Mouse (Mus musculus): Measurements from ENCODE around the gene Toe1. TPM values are rescaled to one million over a fixed set of nuclear protein-coding genes. Genes with fewer than 3 reads are reported as not detected.

Gene Toe1
- polyA plus RNA-seq, 1 experiment from 2014 or later = 31.9 TPM

DNA sequence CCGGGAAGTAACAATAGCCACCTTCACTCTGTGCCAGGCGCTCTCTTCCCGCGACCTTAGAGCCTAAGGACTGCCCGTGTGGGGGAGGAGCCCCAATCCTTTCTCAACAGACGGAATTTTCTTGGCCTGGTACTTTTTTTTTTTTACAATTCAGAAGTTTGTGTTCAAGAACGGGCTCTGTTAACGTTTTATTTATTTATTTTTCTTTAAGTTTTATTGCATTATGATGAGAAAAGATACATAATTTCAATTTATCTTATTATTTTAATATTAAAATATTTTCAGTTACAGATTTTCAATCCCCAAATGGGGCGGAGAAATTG lies 14.2 kb upstream of the Toe1 start, which contains the start of gene Hpdl:
Gene Hpdl (minus strand): TSS at position 14 of the 323 bp plus-strand sequence.
- Histone ChIP-seq H3K9me3 (no peaks in the 10 kb centered on the region), H3K9ac (peak within 1 kb of the TSS; percentile 41), H3K36me3 (replicated peaks) (no peaks in the 10 kb centered on the region), H3K4me1 (peaks cover 20% of the 10 kb centered on the region), H3K4me2 (peak within 1 kb of the TSS; percentile 90), H3K27me3 (replicated peaks) (peaks cover 26% of the 10 kb centered on the region), H3K27ac (no peak within 1 kb of the TSS), H3K4me3 (peak within 1 kb of the TSS; percentile 41)
- WGBS = 13% methylated on average over 9 of the region's 9 CpGs
- ATAC-seq (replicated peaks) = no peak

DNA sequence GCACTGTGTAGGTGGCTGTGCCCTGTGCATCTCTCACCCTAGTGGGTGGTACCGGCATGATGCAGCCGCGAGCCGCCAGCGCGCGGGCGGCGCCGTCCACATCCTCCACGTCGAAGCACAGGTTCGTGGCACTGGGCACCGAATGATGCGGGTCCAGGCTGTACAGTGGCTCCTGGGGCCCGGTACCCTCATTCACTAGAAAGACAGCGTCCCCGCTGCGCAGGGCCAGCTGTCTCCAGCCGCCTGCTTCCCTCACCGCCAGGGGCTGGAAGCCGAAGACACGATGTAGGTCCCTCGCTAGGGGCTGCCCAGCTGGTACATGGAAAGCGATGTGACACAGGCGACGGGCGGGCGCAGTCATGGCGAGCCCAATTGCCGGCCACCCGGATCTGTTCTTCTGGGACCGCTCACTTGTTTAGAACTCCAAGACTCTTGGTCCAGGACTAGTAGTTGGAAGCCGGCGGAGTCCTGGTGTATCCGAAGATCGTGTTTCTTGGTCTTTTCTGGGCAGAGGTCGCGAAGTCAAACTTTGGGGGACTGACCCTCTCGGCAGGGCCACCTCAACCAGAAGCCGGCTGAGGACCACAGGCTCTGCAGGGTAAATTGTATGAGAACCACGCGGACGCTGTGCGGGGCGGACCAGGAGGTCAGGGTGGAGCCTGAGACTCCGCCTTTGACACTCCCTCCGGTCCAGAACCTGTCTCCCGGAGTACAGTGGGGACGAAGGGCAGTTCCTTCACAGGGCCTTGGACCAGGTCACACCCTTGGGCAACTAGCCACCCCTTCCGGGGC lies 13.7 kb upstream of the Toe1 start:
- H3K4me2 ChIP-seq = peak overlapping the region; percentile 90
- H3K4me3 ChIP-seq = peak overlapping the region; percentile 41
- peak overlapping the region; percentile 41 for H3K9ac ChIP-seq
- ATAC-seq (replicated peaks) = peak; percentile 52
- H3K27me3 ChIP-seq (replicated peaks) = peaks cover 26% of the 10 kb centered on the region
- no peaks in the 10 kb centered on the region for H3K36me3 ChIP-seq (replicated peaks)
- no peaks in the 10 kb centered on the region for H3K9me3 ChIP-seq
- H3K27ac ChIP-seq = no peak overlapping the region
- under 1% methylated on average over 51 of the region's 51 CpGs for whole genome bisulfite sequencing
- H3K4me1 ChIP-seq = peaks cover 20% of the 10 kb centered on the region

DNA sequence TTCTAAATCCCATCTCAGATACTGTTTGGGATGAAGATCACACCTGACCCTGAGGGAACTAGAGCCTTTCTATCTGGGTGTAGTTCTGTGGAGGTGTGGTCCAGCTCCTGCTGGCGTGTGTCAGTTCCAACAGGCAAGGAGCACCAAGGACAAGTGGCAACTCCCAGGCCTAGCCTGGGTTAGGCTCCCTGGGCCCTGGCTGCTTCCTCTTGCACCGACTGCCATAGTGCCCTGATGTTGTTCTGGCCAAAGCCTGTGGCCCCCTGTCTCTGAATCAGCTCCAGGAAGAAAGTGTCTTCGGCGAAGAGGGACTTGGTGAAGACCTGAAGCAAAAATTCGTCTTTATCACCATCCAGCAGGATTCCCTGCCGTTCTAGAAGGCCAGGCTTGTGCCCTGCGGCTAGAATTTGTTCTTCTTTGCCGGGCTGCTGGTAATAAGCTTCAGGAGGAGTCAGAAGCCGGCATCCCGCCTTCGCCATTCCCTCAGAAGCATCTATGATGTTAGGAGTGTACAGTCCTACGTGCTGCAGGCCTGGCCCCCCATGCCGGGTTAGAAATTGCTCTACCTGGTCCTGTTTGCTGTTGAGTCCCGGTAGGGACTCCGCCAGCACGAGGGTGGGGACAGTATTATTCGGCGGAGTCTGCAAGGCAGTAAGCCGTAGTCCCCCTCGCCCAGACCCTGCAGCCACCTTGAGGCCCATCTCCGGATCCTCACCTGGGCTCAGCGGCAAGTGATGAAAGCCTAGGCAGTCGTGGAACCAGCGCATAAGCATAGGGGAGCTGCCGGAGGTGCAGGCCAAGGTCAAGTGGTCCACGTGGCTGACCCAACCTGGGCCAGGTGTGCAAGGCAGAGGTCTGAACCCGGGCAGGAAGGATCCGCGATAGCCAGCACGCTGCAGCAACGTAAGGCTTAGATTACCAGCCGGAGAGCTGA lies 12.8 kb upstream of the Toe1 start:
- Histone ChIP-seq H3K4me3 (peak overlapping the region; percentile 41), H3K4me2 (peak overlapping the region; percentile 90), H3K27ac (no peak overlapping the region), H3K9ac (peak overlapping the region; percentile 41; the same call in 1 of the 2 replicates), H3K27me3 (replicated peaks) (peaks cover 26% of the 10 kb centered on the region), H3K4me1 (peaks cover 16% of the 10 kb centered on the region), H3K36me3 (replicated peaks) (no peaks in the 10 kb centered on the region), H3K9me3 (no peaks in the 10 kb centered on the region)
- 23% methylated on average over 32 of the region's 32 CpGs for WGBS
- ATAC-seq (replicated peaks) = peak; percentile 4; the same call in 1 of the 2 replicates

DNA sequence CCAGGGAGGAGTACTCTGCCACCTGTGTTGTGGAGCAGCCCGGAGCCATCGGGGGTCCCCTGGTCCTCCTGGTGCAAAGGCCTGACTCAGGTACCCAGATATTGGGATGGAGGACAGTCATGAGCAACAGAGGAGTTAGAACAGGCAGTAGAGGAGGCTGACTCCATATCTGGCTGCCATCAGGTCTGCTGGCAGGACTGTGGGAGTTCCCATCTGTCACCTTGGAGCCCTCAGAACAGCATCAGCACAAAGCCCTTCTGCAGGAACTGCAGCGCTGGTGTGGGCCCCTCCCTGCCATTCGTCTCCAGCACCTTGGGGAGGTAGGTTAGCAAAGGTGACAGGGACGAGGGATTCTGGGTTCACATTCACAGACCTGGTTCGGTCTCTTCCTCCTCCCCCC lies 10.0 kb upstream of the Toe1 start:
- Histone ChIP-seq H3K36me3 (replicated peaks) (no peaks in the 10 kb centered on the region), H3K4me2 (no peak overlapping the region), H3K27ac (no peak overlapping the region), H3K4me3 (no peak overlapping the region), H3K4me1 (peaks cover 12% of the 10 kb centered on the region), H3K9me3 (no peaks in the 10 kb centered on the region), H3K27me3 (replicated peaks) (peaks cover 26% of the 10 kb centered on the region), H3K9ac (no peak overlapping the region)
- ATAC-seq (replicated peaks) = no peak
- WGBS = 94% methylated on average over 6 of the region's 6 CpGs

DNA sequence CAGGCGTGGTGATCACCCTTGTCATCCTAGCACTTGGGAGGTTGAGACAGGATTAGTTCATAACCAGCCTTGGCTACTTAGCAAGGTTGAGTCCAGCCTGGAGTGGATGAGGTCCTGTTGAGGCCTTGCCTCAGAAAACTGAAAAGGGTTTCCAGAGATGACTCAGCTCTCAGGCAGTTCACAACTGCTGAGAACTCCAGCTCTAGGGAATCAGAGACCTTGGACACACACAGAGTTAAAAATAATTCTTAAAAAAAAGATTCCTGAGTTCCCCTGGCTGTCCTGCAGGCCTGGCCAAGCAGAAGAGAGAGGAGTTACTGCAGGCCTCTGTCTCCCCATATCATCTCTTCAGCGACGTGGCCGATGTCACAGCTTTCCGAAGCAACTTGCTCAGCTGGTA lies 7.8 kb upstream of the Toe1 start:
- Histone ChIP-seq H3K4me2 (no peak overlapping the region), H3K36me3 (replicated peaks) (no peaks in the 10 kb centered on the region), H3K9ac (no peak overlapping the region), H3K4me1 (no peaks in the 10 kb centered on the region), H3K27ac (no peak overlapping the region), H3K27me3 (replicated peaks) (peaks cover 7% of the 10 kb centered on the region; the same call in 1 of the 2 replicates), H3K9me3 (no peaks in the 10 kb centered on the region), H3K4me3 (no peak overlapping the region)
- no peak for ATAC-seq (replicated peaks)
- WGBS = 92% methylated on average over 5 of the region's 5 CpGs

DNA sequence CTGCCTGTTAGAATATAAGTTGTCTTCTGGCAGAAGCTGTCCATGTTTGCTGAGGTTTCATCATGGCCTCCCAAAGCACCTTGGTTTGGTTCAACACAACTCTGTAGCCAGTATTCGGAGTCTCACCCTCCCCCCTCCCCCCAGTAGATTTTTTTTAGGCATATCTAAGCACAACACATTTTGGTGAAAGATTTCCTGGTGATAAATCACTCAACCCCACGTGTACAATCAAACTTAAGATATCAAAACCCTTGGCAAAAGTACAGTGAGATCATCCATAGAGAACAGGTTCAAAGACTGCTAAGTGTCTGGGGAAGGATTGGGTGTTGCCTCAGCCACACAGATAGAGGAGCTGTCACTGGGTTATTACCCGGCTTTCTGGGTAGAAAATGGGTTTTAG lies 3.6 kb upstream of the Toe1 start:
- no peak for ATAC-seq (replicated peaks)
- Histone ChIP-seq H3K4me2 (no peak overlapping the region), H3K27ac (no peak overlapping the region), H3K36me3 (replicated peaks) (no peaks in the 10 kb centered on the region), H3K9ac (no peak overlapping the region), H3K4me1 (peaks cover 14% of the 10 kb centered on the region), H3K4me3 (no peak overlapping the region), H3K9me3 (no peaks in the 10 kb centered on the region), H3K27me3 (replicated peaks) (no peaks in the 10 kb centered on the region)
- WGBS = 85% methylated on average over 3 of the region's 3 CpGs

DNA sequence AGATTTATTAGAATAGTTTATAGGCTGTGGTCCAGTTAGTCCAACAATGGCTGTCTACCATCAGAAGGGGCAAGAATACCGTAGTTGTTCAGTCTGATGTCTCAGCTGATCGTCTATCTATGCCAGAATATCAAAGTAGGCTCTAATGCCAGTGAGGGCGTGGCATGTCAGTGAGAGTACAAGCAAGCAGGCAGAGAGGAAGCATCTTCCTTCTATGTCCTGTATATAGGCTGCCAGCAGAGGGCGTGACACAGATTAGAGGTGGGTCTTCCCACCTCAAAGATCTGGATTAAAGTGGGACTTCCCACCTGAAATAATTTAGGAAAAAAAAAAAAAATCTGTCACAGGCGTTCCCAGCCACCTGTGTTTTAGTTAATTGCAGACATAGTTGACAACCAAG lies 7.5 kb downstream of the Toe1 start:
- WGBS = 39% methylated on average over 5 of the region's 5 CpGs
- H3K4me1 ChIP-seq = no peaks in the 10 kb centered on the region

DNA sequence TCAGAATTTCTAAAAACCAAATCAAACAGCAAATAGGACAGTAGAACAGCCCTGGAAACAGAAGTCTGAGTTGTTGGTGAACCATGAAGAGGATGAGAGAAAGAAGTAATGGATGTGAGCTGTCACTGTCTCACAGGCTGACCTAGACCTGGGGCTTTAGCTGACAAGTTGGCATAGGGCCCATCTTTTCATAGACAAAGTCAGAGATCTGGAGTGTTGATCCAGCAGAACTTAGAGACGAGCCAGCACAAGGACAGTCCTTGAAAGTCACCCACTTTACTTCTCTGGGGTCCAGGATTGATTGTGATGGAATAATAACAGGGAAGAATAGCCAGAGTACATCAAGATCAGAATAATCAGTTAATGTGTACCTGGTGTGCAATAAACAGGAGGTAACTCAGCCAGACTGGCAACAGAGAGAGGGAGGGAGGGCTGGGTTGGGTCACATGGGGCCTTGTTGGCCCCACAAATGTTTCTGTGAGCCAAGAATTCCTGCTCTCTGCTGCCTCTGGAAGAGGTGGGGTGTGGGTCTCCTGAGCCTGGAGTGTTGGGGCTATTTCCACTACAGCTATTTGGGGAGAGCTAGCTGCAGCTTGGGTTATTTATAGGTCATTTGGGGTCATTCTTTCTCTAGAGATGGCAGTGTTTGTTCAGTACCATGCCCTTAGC lies 10.9 kb downstream of the Toe1 start:
- H3K9ac ChIP-seq = no peak overlapping the region
- no peak overlapping the region for H3K4me2 ChIP-seq
- no peaks in the 10 kb centered on the region for H3K9me3 ChIP-seq
- no peak overlapping the region for H3K4me3 ChIP-seq
- 91% methylated on average over 1 of the region's 1 CpGs for WGBS
- no peak for ATAC-seq (replicated peaks)
- no peaks in the 10 kb centered on the region for H3K4me1 ChIP-seq
- no peaks in the 10 kb centered on the region for H3K36me3 ChIP-seq (replicated peaks)
- H3K27ac ChIP-seq = no peak overlapping the region
- H3K27me3 ChIP-seq (replicated peaks) = no peaks in the 10 kb centered on the region

More for the DNA sequence above, 7.5 kb downstream of the Toe1 start:
- Histone ChIP-seq H3K4me3 (no peak overlapping the region), H3K27me3 (replicated peaks) (no peaks in the 10 kb centered on the region), H3K4me2 (no peak overlapping the region), H3K9me3 (no peaks in the 10 kb centered on the region), H3K9ac (no peak overlapping the region), H3K27ac (no peak overlapping the region), H3K36me3 (replicated peaks) (peaks cover 19% of the 10 kb centered on the region; the same call in 1 of the 2 replicates)
- ATAC-seq (replicated peaks) = no peak

DNA sequence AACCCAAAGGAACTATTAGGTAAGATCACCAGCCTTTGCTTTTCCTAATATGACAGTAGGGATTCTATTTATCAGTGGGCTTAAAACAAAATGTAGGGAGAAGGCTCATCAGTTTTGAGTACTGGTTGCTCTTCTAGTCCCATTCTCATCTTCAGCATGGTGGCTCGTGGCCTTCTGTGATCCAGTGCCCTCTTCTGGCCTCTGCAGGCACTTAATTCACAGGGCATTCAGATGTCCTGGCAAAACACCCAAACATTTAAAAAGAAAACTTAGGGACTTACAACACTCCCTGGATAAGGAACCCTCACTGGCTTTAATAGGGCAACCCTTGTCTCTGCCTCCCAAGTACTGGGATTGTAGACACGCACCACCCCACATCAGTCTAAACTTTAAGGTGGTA lies 13.2 kb downstream of the Toe1 start:
- 79% methylated on average over 2 of the region's 2 CpGs for WGBS
- no peak overlapping the region for H3K9ac ChIP-seq
- H3K4me3 ChIP-seq = no peak overlapping the region
- no peaks in the 10 kb centered on the region for H3K36me3 ChIP-seq (replicated peaks)
- H3K4me2 ChIP-seq = no peak overlapping the region
- H3K9me3 ChIP-seq = no peaks in the 10 kb centered on the region
- H3K27ac ChIP-seq = no peak overlapping the region
- ATAC-seq (replicated peaks) = no peak
- no peaks in the 10 kb centered on the region for H3K4me1 ChIP-seq
- H3K27me3 ChIP-seq (replicated peaks) = no peaks in the 10 kb centered on the region

DNA sequence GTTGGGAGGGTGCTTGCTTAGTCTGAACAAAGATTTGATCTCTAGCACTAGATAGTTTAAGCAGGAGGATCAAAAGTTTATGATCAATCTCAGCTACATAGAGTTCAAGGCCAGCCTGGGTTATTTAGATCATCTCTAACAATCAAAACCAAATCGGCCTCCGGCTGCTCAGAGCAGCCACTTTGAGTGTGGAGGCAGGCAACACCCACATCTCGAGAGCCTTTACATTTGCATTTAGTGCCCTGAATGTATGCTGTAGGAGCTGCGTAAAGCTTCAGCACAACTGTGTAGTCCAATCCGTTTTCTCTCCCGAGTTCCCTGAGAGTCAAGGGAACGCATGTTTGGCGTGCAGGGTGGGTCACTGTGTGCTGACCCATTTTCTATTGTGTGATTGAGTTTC lies 15.0 kb downstream of the Toe1 start:
- Histone ChIP-seq H3K9ac (no peak overlapping the region), H3K27me3 (replicated peaks) (no peaks in the 10 kb centered on the region), H3K4me3 (no peak overlapping the region), H3K27ac (no peak overlapping the region), H3K9me3 (no peaks in the 10 kb centered on the region), H3K36me3 (replicated peaks) (no peaks in the 10 kb centered on the region), H3K4me2 (no peak overlapping the region), H3K4me1 (0 out of 2 replicates have a peak, but pooled peaks cover 3% of the 10 kb centered on the region)
- 89% methylated on average over 8 of the region's 8 CpGs for WGBS
- ATAC-seq (replicated peaks) = no peak

DNA sequence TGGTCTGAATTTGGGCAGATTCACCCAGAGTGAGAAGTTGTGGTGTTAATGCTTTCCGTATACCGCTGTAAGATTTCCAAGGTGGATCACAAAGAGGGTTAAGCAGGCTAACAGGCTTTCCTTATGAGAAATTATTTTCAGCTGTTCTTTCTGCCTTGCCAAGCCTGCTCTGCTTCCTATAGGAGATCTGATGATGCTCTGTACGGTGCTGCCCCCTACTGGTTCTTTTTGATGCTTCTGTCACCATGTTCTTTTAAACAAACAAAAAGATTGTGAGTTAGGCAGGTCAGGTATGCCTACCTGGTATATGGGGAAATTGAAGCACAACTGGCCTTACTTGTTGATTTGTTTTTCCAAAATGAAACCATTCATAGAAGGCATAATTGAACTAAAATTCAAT lies 18.5 kb downstream of the Toe1 start:
- Histone ChIP-seq H3K4me1 (0 out of 2 replicates have a peak, but pooled peaks cover 3% of the 10 kb centered on the region), H3K4me3 (no peak overlapping the region), H3K9ac (no peak overlapping the region), H3K36me3 (replicated peaks) (no peaks in the 10 kb centered on the region), H3K4me2 (no peak overlapping the region), H3K9me3 (no peaks in the 10 kb centered on the region), H3K27ac (no peak overlapping the region), H3K27me3 (replicated peaks) (no peaks in the 10 kb centered on the region)
- ATAC-seq (replicated peaks) = peak; percentile 72
- 5% methylated on average over 3 of the region's 3 CpGs for WGBS
